Mouse (Mus musculus): ENCODE results near the gene Kdm4b.

- TF ChIP-seq POLR2A (IDR thresholded peaks at IDR 0.05; ENCODE audit: low read depth, low read length) (no peak), CTCF (IDR thresholded peaks at IDR 0.05; ENCODE audit: extremely low read depth, insufficient read depth, insufficient read length, insufficient replicate concordance) (no peak)
Measured at GRCm38 (mm10) chr17:56292531-56293222, 33.2 kb upstream of the Kdm4b start, which contains the start of gene Plin3.

All from spleen, adult 2 months (tissue).